Mouse (Mus musculus) testis, adult 2 months (tissue): ENCODE data around the gene Ppm1k. TPM values are rescaled to one million over a fixed set of nuclear protein-coding genes. Genes with fewer than 3 reads are reported as not detected.
"Not testable (repeated sequence)": the region's sequence is repeated elsewhere in the genome, so short reads cannot be mapped to it uniquely, and the experiment has no call there.

ENCODE experiments used
- H3K27ac ChIP-seq: fragments of 200-500 bp; 2 replicates; pipeline ENCODE4 v1.5.1; 2012; ENCODE audit warnings: low read depth, low read length; ENCODE audit not compliant: control insufficient read depth, insufficient read depth
- H3K27me3 ChIP-seq: fragments of 200-500 bp; 2 replicates; pipeline ENCODE4 v1.6.1; 2012; ENCODE audit warnings: mild to moderate bottlenecking, low read length, moderate library complexity; ENCODE audit not compliant: control insufficient read depth, insufficient read depth
- H3K36me3 ChIP-seq: fragments of 200-500 bp; 2 replicates; pipeline ENCODE4 v1.6.1; 2012; ENCODE audit warnings: mild to moderate bottlenecking, low read length; ENCODE audit not compliant: control insufficient read depth, insufficient read depth
- H3K4me1 ChIP-seq: fragments of 200-500 bp; 2 replicates; pipeline ENCODE4 v1.6.1; 2012; ENCODE audit warnings: low read length; ENCODE audit not compliant: control insufficient read depth, insufficient read depth
- H3K4me3 ChIP-seq: fragments of 200-500 bp; 2 replicates; pipeline ENCODE4 v1.5.1; 2012; ENCODE audit warnings: low read depth, mild to moderate bottlenecking, low read length, moderate library complexity, mixed read lengths; ENCODE audit not compliant: control insufficient read depth
- CTCF ChIP-seq: fragments of 200-500 bp; IDR thresholded peaks from 2 replicates; pipeline ENCODE4 v1.5.1; 2012; ENCODE audit warnings: low read depth, mild to moderate bottlenecking, inconsistent platforms, low read length, moderate library complexity; ENCODE audit not compliant: control insufficient read depth, insufficient read depth, insufficient replicate concordance
- POLR2A ChIP-seq: fragments of 200-500 bp; IDR thresholded peaks from 2 replicates; pipeline ENCODE4 v1.6.1; 2012; ENCODE audit warnings: low read depth, mild to moderate bottlenecking, inconsistent platforms, low read length, moderate library complexity; ENCODE audit not compliant: control insufficient read depth
- polyA plus RNA-seq: library from polyadenylated mRNA; depleted of rRNA; stranded (reverse); fragments of >200 nt; gene quantifications from 2 replicates; pipeline ENCODE4 v1.2.3, GENCODE M21; 2012; rRNA removed

Gene Ppm1k
- polyA plus RNA-seq, 1 experiment, result 0.83 TPM

DNA sequence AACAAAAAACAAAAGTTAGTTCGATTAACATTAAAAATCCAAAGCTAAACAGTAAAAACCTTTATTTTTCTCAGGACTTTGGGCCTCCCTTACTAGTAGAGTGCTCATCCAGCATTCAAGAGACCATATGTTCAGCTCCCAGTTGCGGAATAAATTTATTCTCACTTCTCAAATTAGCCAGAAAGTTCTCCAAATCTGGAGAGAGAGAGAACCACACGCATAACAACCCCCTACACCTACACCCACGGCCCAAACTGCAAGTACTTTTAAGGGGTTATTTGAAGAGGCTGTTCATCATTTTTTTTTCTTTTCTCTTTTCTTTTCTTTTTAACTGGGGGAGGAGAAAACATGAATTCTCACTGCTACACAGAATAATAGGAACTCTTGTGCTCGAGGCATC lies 23.4 kb downstream of the Ppm1k start:
- H3K4me3 ChIP-seq, result no peak overlapping the region
- no peaks in the 10 kb centered on the region for H3K4me1 ChIP-seq
- TF ChIP-seq CTCF, result no peak
- TF ChIP-seq POLR2A, result no peak
- H3K27me3 ChIP-seq, result no peaks in the 10 kb centered on the region
- H3K36me3 ChIP-seq, result no peaks in the 10 kb centered on the region
- no peak overlapping the region for H3K27ac ChIP-seq

DNA sequence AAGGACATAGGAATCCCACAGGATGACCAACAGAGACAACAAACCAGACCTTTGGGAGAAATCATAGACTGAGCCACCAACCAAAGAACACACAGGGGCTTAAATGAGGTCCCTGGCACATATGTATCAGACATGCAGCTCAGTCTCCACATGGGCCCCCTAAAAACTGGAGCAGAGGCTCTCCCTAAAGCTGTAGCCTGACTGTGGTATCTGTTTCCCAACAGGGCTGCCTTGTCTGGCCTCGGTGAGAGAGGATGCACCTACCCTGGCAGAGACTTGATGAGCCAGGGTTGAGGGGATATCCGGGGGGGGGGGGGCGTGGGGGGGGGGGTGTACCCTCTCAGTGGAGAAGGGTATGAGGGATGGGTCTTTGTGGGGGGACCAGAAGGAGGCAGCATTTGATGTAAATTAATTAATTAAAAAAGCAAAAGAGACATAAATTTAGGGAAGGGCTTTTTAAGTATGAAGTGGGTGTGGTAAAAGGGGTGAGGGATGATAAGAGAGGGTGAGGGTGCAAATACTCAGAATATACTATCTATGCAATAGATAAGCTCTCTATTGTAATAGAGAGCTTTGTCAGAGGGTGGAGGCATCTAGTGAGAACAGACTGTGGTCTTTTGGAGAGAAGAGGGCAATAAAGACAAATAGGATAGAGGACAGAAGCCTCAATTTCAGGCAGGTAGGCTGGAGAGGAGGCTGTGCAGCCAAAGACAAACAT lies 31.4 kb downstream of the Ppm1k start:
- no peak overlapping the region for H3K27ac ChIP-seq
- H3K4me3 ChIP-seq, result no peak overlapping the region
- TF ChIP-seq CTCF (no peak), POLR2A (no peak)
- H3K4me1 ChIP-seq, result no peaks in the 10 kb centered on the region
- no peaks in the 10 kb centered on the region for H3K27me3 ChIP-seq
- H3K36me3 ChIP-seq, result no peaks in the 10 kb centered on the region

DNA sequence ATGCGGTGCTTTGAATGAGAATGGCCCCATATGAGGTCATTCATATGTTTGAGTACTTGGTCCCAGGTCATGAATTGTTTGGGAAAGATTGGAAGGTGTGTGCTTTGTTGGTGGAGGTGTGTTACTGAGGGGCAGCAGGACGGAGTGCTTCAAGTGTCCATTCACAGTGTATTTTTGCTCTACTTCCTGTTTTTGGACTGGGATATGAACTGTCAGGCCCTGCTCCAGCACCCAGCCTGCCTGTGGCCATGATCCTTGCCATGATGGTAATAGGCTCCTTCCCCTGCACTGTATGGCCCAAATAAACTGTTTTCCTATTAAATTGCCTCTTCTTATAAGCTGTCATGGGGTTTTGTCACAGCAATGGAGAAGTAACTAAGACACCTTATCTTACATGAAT lies 36.1 kb downstream of the Ppm1k start:
- H3K4me3 ChIP-seq, result no peak overlapping the region
- H3K36me3 ChIP-seq, result no peaks in the 10 kb centered on the region
- no peaks in the 10 kb centered on the region for H3K27me3 ChIP-seq
- no peaks in the 10 kb centered on the region for H3K4me1 ChIP-seq
- TF ChIP-seq CTCF, result no peak
- H3K27ac ChIP-seq, result no peak overlapping the region

DNA sequence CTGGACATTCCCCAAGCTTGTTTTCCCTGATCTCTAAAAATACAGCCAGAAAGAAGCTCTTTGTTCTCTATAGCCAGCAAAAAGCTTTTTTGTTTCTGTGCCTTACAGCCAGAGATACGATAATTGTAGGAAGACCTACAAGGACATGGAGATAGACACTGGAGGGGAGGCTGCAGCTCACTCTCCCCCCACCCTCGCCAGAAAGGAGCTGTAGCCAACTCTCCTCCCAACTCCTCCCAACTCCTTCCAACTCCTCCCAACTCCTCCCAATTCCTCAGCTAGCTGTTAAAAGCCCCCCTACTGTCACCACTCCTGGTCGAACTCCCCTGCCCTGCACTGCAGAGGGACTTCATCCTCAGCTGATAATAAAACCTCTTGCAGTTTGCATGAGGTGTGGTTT lies 67.1 kb downstream of the Ppm1k start:
- H3K36me3 ChIP-seq, H3K27ac ChIP-seq, H3K4me3 ChIP-seq, H3K27me3 ChIP-seq, H3K4me1 ChIP-seq: not testable (repeated sequence)

Other genes with a start within 250 kb of the Ppm1k start
- not detected in 2 replicates for gene Vmn1r16, start 206.0 kb downstream of the Ppm1k start, polyA plus RNA-seq
- not detected in 2 replicates for gene Vmn1r17, start 171.7 kb downstream of the Ppm1k start, polyA plus RNA-seq
- gene Vmn1r18, start 139.7 kb downstream of the Ppm1k start, polyA plus RNA-seq, result not detected in 2 replicates
- gene Vmn1r19, start 131.7 kb downstream of the Ppm1k start, polyA plus RNA-seq, result not detected in 2 replicates
- gene Vmn1r20, start 106.5 kb downstream of the Ppm1k start, polyA plus RNA-seq, result not detected in 2 replicates
- 2.4 and 4.2 TPM in 2 replicates for gene Herc6, start 45.5 kb upstream of the Ppm1k start, polyA plus RNA-seq
- gene Pyurf, start 156.6 kb upstream of the Ppm1k start, polyA plus RNA-seq, result 1.2 and 1.6 TPM in 2 replicates
- 71.1 and 87.9 TPM in 2 replicates for gene Lancl2, start 167.1 kb upstream of the Ppm1k start, polyA plus RNA-seq